Mouse (Mus musculus): ENCODE data around the gene Vmn1r85. TPM values are rescaled to one million over a fixed set of nuclear protein-coding genes. Genes with fewer than 3 reads are reported as not detected.

The Vmn1r85 gene
- polyA plus RNA-seq, 1 experiment from 2014 or later, result not detected

DNA sequence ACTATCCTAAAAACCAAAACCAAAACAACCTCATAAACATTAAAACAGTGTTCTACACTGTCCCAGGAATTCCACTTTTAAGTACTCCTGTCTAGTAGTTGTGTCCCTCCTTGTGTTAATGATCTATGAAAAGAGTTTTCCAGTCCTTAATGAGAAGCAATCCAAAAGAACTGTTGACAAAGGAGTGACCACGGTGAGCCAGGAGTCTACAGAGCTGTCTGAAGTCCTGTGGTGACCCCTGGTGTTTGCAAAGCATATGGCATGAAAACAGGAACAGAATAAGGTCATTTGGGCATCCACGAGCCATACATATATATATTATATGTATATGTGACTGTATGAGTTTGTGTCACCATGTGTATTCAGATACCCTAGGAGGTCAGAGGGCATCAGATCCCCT is 48.9 kb downstream of the Vmn1r85 start:
- H3K36me3 ChIP-seq (ENCODE audit: insufficient read depth), result no peaks in the 10 kb centered on the region
- no peaks in the 10 kb centered on the region for H3K4me1 ChIP-seq (ENCODE audit: insufficient read depth)
- no peaks in the 10 kb centered on the region; the same call in 1 of the 2 replicates for H3K9me3 ChIP-seq (ENCODE audit: low read depth, low read length)
- DNase-seq (peak; percentile 88), ATAC-seq (ENCODE audit: insufficient read depth) (peak; percentile 58; the same call in 1 of the 2 replicates)
- no peak overlapping the region for H3K4me2 ChIP-seq
- TF ChIP-seq CTCF (IDR thresholded peaks at IDR 0.05; ENCODE audit: low read depth), result peak; percentile 82
- no peak overlapping the region for H3K9ac ChIP-seq
- 2% methylated on average over 2 of the region's 2 CpGs for WGBS
- H3K27me3 ChIP-seq (ENCODE audit: insufficient read depth, low read length), result peaks cover 30% of the 10 kb centered on the region
- H3K27ac ChIP-seq (ENCODE audit: low read depth), result no peak overlapping the region
- no peak overlapping the region for H3K4me3 ChIP-seq (ENCODE audit: low read depth, low read length)

- Histone ChIP-seq H3K9ac (peak overlapping the region; percentile 53), H3K4me1 (ENCODE audit: insufficient read depth) (no peaks in the 10 kb centered on the region), H3K9me3 (ENCODE audit: low read depth, low read length) (no peaks in the 10 kb centered on the region; the same call in 1 of the 2 replicates), H3K27me3 (ENCODE audit: insufficient read depth, low read length) (peaks cover 30% of the 10 kb centered on the region), H3K36me3 (ENCODE audit: insufficient read depth) (no peaks in the 10 kb centered on the region), H3K4me2 (peak overlapping the region; percentile 91), H3K27ac (ENCODE audit: low read depth) (no peak overlapping the region), H3K4me3 (ENCODE audit: low read depth, low read length) (peak overlapping the region; percentile 49)
- TF ChIP-seq CTCF (IDR thresholded peaks at IDR 0.05; ENCODE audit: low read depth), result no peak
- ATAC-seq (ENCODE audit: insufficient read depth) (peak; percentile 12; the same call in 1 of the 2 replicates), DNase-seq (no peak)
- 4% methylated on average over 23 of the region's 23 CpGs for WGBS
Observed at GRCm38 (mm10) chr7:13044254-13044625, 50.7 kb downstream of the Vmn1r85 start.

DNA sequence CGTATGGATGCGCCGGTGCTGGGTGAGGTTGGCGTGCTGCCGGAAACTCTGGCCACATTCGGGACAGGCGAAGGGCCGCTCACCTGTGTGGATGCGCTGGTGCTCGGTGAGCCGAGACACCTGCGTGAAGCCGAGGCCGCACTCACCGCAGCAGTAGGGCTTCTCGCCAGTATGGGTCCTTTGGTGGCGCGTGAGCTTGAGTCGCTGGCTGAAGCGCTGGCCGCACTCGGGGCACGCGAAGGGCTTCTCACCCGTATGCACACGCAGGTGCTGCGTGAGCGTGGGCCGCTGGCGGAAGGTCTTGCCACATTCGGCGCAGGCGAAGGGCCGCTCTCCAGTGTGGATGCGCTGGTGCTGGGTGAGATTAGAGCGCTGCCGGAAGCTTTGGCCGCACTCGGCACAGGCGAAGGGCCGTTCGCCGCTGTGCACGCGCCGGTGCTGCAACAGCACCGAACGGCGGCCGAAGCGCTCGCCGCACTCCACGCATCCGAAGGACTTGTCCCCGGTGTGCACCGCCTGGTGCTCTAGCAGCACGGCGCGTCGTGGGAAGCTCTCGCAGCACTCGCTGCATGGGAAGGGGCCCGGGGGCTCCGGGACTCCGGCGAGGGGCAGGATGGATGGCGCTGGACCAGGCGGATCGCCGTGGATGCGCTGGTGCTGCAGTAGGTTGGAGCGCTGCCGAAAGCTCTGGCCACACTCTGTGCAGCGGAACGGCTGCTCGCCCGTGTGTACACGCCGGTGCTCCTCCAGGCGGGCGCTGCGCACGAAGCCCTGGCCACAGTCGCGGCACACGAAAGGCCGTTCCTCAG is 51.3 kb downstream of the Vmn1r85 start:
- Histone ChIP-seq H3K4me3 (ENCODE audit: low read depth, low read length) (peak overlapping the region; percentile 49), H3K27me3 (ENCODE audit: insufficient read depth, low read length) (peaks cover 30% of the 10 kb centered on the region), H3K9ac (peak overlapping the region; percentile 53), H3K27ac (ENCODE audit: low read depth) (no peak overlapping the region), H3K4me2 (peak overlapping the region; percentile 91), H3K4me1 (ENCODE audit: insufficient read depth) (no peaks in the 10 kb centered on the region), H3K9me3 (ENCODE audit: low read depth, low read length) (no peaks in the 10 kb centered on the region; the same call in 1 of the 2 replicates), H3K36me3 (ENCODE audit: insufficient read depth) (no peaks in the 10 kb centered on the region)
- WGBS, result 5% methylated on average over 88 of the region's 88 CpGs
- TF ChIP-seq CTCF (IDR thresholded peaks at IDR 0.05; ENCODE audit: low read depth), result no peak
- DNase-seq (peak; percentile 65), ATAC-seq (ENCODE audit: insufficient read depth) (peak; percentile 39)

DNA sequence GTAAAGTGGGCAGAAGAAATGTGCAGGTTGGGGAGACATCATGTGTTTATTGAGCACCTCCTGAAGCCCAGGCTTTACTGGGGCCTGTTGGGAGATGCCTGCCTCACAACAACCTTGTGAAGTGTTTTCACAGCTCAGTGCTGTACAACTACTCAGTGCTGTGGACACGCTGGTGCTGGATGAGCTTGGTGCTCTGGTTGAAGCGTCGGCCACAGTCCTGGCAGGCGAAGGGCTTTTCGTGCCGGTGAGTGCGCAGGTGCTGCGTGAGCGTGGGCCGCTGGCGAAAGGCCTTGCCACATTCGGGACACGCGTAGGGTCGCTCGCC is 51.9 kb downstream of the Vmn1r85 start:
- peaks cover 30% of the 10 kb centered on the region for H3K27me3 ChIP-seq (ENCODE audit: insufficient read depth, low read length)
- peak overlapping the region; percentile 91 for H3K4me2 ChIP-seq
- DNase-seq (no peak), ATAC-seq (ENCODE audit: insufficient read depth) (no peak)
- H3K4me3 ChIP-seq (ENCODE audit: low read depth, low read length), result peak overlapping the region; percentile 49
- no peak overlapping the region for H3K9ac ChIP-seq
- no peaks in the 10 kb centered on the region; the same call in 1 of the 2 replicates for H3K9me3 ChIP-seq (ENCODE audit: low read depth, low read length)
- 37% methylated on average over 16 of the region's 16 CpGs for WGBS
- TF ChIP-seq CTCF (IDR thresholded peaks at IDR 0.05; ENCODE audit: low read depth), result no peak
- H3K4me1 ChIP-seq (ENCODE audit: insufficient read depth), result no peaks in the 10 kb centered on the region
- no peak overlapping the region for H3K27ac ChIP-seq (ENCODE audit: low read depth)
- no peaks in the 10 kb centered on the region for H3K36me3 ChIP-seq (ENCODE audit: insufficient read depth)

- Histone ChIP-seq H3K36me3 (ENCODE audit: insufficient read depth) (no peaks in the 10 kb centered on the region), H3K27me3 (ENCODE audit: insufficient read depth, low read length) (peaks cover 30% of the 10 kb centered on the region), H3K9ac (no peak overlapping the region), H3K4me3 (ENCODE audit: low read depth, low read length) (no peak overlapping the region), H3K4me2 (no peak overlapping the region), H3K4me1 (ENCODE audit: insufficient read depth) (no peaks in the 10 kb centered on the region), H3K27ac (ENCODE audit: low read depth) (no peak overlapping the region), H3K9me3 (ENCODE audit: low read depth, low read length) (no peaks in the 10 kb centered on the region; the same call in 1 of the 2 replicates)
- DNase-seq (no peak), ATAC-seq (ENCODE audit: insufficient read depth) (no peak)
- TF ChIP-seq CTCF (IDR thresholded peaks at IDR 0.05; ENCODE audit: low read depth), result no peak
- WGBS, result 68% methylated on average over 6 of the region's 6 CpGs
Observed at GRCm38 (mm10) chr7:13042511-13042910, 52.5 kb downstream of the Vmn1r85 start.

DNA sequence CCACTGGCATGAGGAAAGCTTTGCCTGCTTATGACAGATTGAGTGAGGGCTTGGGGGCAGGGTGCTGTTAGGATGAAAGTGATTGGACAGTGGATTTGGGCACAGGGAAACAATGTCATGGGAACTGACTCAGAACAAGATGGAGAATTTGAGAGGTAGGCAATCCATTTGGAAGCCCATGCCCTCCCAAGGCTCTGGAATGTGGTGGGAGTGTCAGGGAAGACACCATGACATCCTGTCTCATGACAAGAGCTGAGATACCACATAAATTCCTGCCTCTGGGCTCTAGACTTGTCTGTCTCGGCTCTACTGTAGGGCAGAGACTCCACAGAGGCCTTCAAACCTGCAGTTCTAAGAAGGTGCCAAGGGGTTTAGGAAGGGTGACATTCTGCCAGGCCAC is 53.7 kb downstream of the Vmn1r85 start:
- no peak overlapping the region for H3K4me3 ChIP-seq (ENCODE audit: low read depth, low read length)
- H3K36me3 ChIP-seq (ENCODE audit: insufficient read depth), result peaks cover 3% of the 10 kb centered on the region
- no peaks in the 10 kb centered on the region for H3K4me1 ChIP-seq (ENCODE audit: insufficient read depth)
- no peak for DNase-seq
- no peak overlapping the region for H3K4me2 ChIP-seq
- no peaks in the 10 kb centered on the region; the same call in 1 of the 2 replicates for H3K9me3 ChIP-seq (ENCODE audit: low read depth, low read length)
- WGBS, result 64% methylated on average over 1 of the region's 1 CpGs
- no peak overlapping the region for H3K27ac ChIP-seq (ENCODE audit: low read depth)
- TF ChIP-seq CTCF (IDR thresholded peaks at IDR 0.05; ENCODE audit: low read depth), result no peak
- ATAC-seq (ENCODE audit: insufficient read depth), result no peak
- no peak overlapping the region for H3K9ac ChIP-seq
- H3K27me3 ChIP-seq (ENCODE audit: insufficient read depth, low read length), result peaks cover 30% of the 10 kb centered on the region

DNA sequence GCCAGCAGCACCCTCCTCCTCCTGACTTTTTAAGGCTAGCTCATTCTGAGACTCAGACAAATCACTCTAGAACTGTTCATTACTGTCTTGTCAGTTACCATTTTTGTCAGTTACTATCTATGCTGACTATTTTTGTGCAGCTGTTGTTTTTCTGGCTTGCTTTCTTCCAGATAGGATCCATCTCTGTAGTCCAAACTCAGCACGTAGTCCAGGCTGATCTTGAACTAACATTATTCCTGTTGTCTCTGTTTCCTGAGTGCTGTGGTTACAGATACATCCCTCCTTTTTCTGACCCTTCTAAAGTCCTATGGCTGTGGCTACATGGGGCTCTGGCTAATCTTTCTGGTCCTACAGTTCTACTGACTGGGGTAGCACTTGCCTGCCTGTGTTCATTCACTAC is 55.8 kb downstream of the Vmn1r85 start:
- Histone ChIP-seq H3K4me3 (ENCODE audit: low read depth, low read length) (peak overlapping the region; percentile 75), H3K27me3 (ENCODE audit: insufficient read depth, low read length) (peaks cover 17% of the 10 kb centered on the region), H3K36me3 (ENCODE audit: insufficient read depth) (peaks cover 18% of the 10 kb centered on the region), H3K4me1 (ENCODE audit: insufficient read depth) (no peaks in the 10 kb centered on the region), H3K4me2 (peak overlapping the region; percentile 70), H3K9ac (peak overlapping the region; percentile 93), H3K9me3 (ENCODE audit: low read depth, low read length) (no peaks in the 10 kb centered on the region; the same call in 1 of the 2 replicates), H3K27ac (ENCODE audit: low read depth) (peak overlapping the region; percentile 99)
- WGBS, result 75% methylated on average over 1 of the region's 1 CpGs
- ATAC-seq (ENCODE audit: insufficient read depth) (no peak), DNase-seq (no peak)
- TF ChIP-seq CTCF (IDR thresholded peaks at IDR 0.05; ENCODE audit: low read depth), result no peak
